Mouse (Mus musculus) CH12.LX (cell line): ENCODE measurements around the gene Ugdh. TPM values are rescaled to one million over a fixed set of nuclear protein-coding genes. Genes with fewer than 3 reads are reported as not detected.

Source experiments
- DNase-seq: peaks from one replicate; pipeline ENCODE4 v3.0.0-alpha.2; 2013; ENCODE audit errors: extremely low read depth
- H3K27ac ChIP-seq: 2 replicates; pipeline ENCODE4 v1.5.1; 2012; ENCODE audit warnings: low read depth, mild to moderate bottlenecking, control low read depth, moderate library complexity; ENCODE audit not compliant: insufficient read depth
- H3K27me3 ChIP-seq: replicated peaks from 2 replicates; pipeline ENCODE3; 2012; ENCODE audit warnings: inconsistent platforms
- H3K36me3 ChIP-seq, 2 experiments: replicated peaks in 1 of 2; 2 replicates each; pipeline versions ENCODE3 to v1.6.1; 2012; ENCODE audit warnings: inconsistent platforms in 1 of 2, low read length in 1 of 2, mild to moderate bottlenecking in 1 of 2, mixed read lengths in 1 of 2, moderate library complexity in 1 of 2; ENCODE audit not compliant: control insufficient read depth in 1 of 2, insufficient read depth in 1 of 2
- H3K4me1 ChIP-seq, 2 experiments: 2 replicates each; pipeline ENCODE4 v1.6.1; 2012; ENCODE audit warnings: inconsistent platforms in 1 of 2, moderate library complexity in 1 of 2; ENCODE audit not compliant: insufficient read depth in 2 of 2, control insufficient read depth in 1 of 2
- H3K4me2 ChIP-seq: 2 replicates; pipeline ENCODE4 v1.6.1; 2012; ENCODE audit warnings: low read depth, mild to moderate bottlenecking, control low read depth; ENCODE audit not compliant: poor library complexity, insufficient read depth, severe bottlenecking
- H3K4me3 ChIP-seq, 3 experiments: fragments of 150-350 bp in 1 of 3; sonication (generic) in 1 of 3; replicated peaks in 1 of 3; 2 replicates each; pipeline versions ENCODE3 to v1.5.1; 2011 to 2012; ENCODE audit warnings: low read depth in 2 of 3, low read length in 2 of 3, mild to moderate bottlenecking in 2 of 3, moderate library complexity in 2 of 3, control low read depth in 1 of 3, improper control_type of control experiment in 1 of 3, inconsistent platforms in 1 of 3, mixed read lengths in 1 of 3; ENCODE audit not compliant: poor library complexity in 1 of 3
- H3K79me2 ChIP-seq: replicated peaks from 2 replicates; pipeline ENCODE4 v1.6.1; 2012; ENCODE audit warnings: mild to moderate bottlenecking, moderate library complexity; ENCODE audit not compliant: control insufficient read depth, poor library complexity, insufficient read depth, severe bottlenecking; ENCODE audit errors: extremely low read depth
- H3K9ac ChIP-seq: 2 replicates; pipeline ENCODE4 v1.6.1; 2012; ENCODE audit warnings: low read depth, mild to moderate bottlenecking, control low read depth, moderate library complexity; ENCODE audit not compliant: insufficient read depth
- H3K9me3 ChIP-seq: replicated peaks from 2 replicates; pipeline ENCODE3; 2012; ENCODE audit warnings: low read length, inconsistent platforms, mixed read lengths
- BHLHE40 ChIP-seq: IDR thresholded peaks from 2 replicates; pipeline ENCODE4 v1.6.1; 2011; ENCODE audit warnings: mild to moderate bottlenecking, low read depth, low read length, improper control_type of control experiment
- CHD1 ChIP-seq: IDR thresholded peaks from 2 replicates; pipeline ENCODE4 v1.6.1; 2012; ENCODE audit warnings: low read depth, low read length, improper control_type of control experiment, inconsistent platforms
- HCFC1 ChIP-seq: IDR thresholded peaks from 2 replicates; pipeline ENCODE4 v1.6.1; 2012; ENCODE audit warnings: low read depth, mild to moderate bottlenecking, inconsistent platforms, low read length, improper control_type of control experiment
- JUN ChIP-seq: IDR thresholded peaks from 2 replicates; pipeline ENCODE4 v1.6.1; 2011; ENCODE audit warnings: low read depth, mild to moderate bottlenecking, low read length, improper control_type of control experiment, moderate library complexity; ENCODE audit not compliant: insufficient read depth
- MAFK ChIP-seq: IDR thresholded peaks from 2 replicates; pipeline ENCODE4 v1.6.1; 2011; ENCODE audit warnings: low read length, improper control_type of control experiment; ENCODE audit not compliant: insufficient replicate concordance
- MAZ ChIP-seq: IDR thresholded peaks from 2 replicates; pipeline ENCODE4 v1.6.1; 2012; ENCODE audit warnings: low read depth, mild to moderate bottlenecking, inconsistent platforms, low read length, improper control_type of control experiment, moderate library complexity
- MEF2A ChIP-seq: IDR thresholded peaks from 2 replicates; pipeline ENCODE4 v1.6.1; 2014; ENCODE audit warnings: low read depth, mild to moderate bottlenecking, inconsistent platforms, low read length, improper control_type of control experiment, borderline replicate concordance
- MXI1 ChIP-seq: IDR thresholded peaks from 2 replicates; pipeline ENCODE4 v1.6.1; 2011; ENCODE audit warnings: mild to moderate bottlenecking, low read depth, low read length, improper control_type of control experiment
- MYC ChIP-seq: IDR thresholded peaks from 2 replicates; pipeline ENCODE4 v1.6.1; 2011; ENCODE audit warnings: low read depth, mild to moderate bottlenecking, improper control_type of control experiment, low read length
- UBTF ChIP-seq: IDR thresholded peaks from 2 replicates; pipeline ENCODE4 v1.6.1; 2012; ENCODE audit warnings: low read depth, mild to moderate bottlenecking, inconsistent platforms, low read length, improper control_type of control experiment, moderate library complexity
- USF2 ChIP-seq: conservative IDR thresholded peaks from 2 replicates; pipeline ENCODE4 v1.6.1; 2011; ENCODE audit warnings: low read depth, low read length, improper control_type of control experiment
- ZNF384 ChIP-seq: IDR thresholded peaks from 2 replicates; pipeline ENCODE4 v1.6.1; 2012; ENCODE audit warnings: low read depth, low read length, improper control_type of control experiment, inconsistent platforms
- dilution Hi-C: fragments of 300-500 bp; cut with MboI; formaldehyde crosslinking; loops from 2 replicates; pipeline ENCODE4 v1.14.3; 2020; ENCODE audit warnings: low sequenced_read_pairs; ENCODE audit not compliant: extremely low pct_unique_long_range_greater_than_20kb, extremely low pct_ligation_motif_present
- in situ Hi-C: fragments of 300-500 bp; cut with MboI; formaldehyde crosslinking; loops from 3 replicates; pipeline ENCODE4 v1.14.3; 2019; ENCODE audit warnings: low sequenced_read_pairs, low pct_ligation_motif_present, low pct_unique_long_range_greater_than_20kb, mixed read lengths
- polyA plus RNA-seq: library from polyadenylated mRNA; unstranded; fragments of >175 nt; gene quantifications from 2 replicates; pipeline ENCODE4 v1.2.1, GENCODE M21; 2012; ENCODE audit warnings: low read depth; ENCODE audit not compliant: insufficient read length
- total RNA-seq, 2 experiments: library from RNA; depleted of rRNA; stranded (reverse); fragments of 300-350 nt in 1 of 2; fragments of >200 nt in 1 of 2; gene quantifications; 2 replicates each; pipeline ENCODE4 v1.2.3; 2012 to 2014

Gene Ugdh
- total and polyA plus RNA-seq, 3 experiments: 8.9 to 45.7 (median 38.0) TPM

GRCm38 (mm10) chr5:65434471-65435362 lies 1.0 kb downstream of the Ugdh start:
- DNase-seq: peak; percentile 33
- Histone ChIP-seq H3K4me3 (peak overlapping the region; percentile 74 to 95 (median 83)), H3K4me2 (peak overlapping the region; percentile 41), H3K27ac (no peak overlapping the region), H3K9ac (peak overlapping the region; percentile 77), H3K27me3 (no peaks in the 10 kb centered on the region), H3K4me1 (peaks cover 2 to 48% of the 10 kb centered on the region in 2 experiments; a peak in 3 of 4 replicates), H3K9me3 (no peaks in the 10 kb centered on the region), H3K79me2 (no peaks in the 10 kb centered on the region; the same call in 1 of the 2 replicates), H3K36me3 (peaks cover 0 to 4% of the 10 kb centered on the region in 2 experiments)
- TF ChIP-seq ZNF384 (peak; percentile 68; the same call in 1 of the 2 replicates), MEF2A (no peak), MXI1 (0 out of 2 replicates have a peak, but pooled peaks have one; percentile 5), UBTF (no peak)
- in situ Hi-C loops (no loop called here), dilution Hi-C loops (no loop called here)

GRCm38 (mm10) chr5:65429441-65429840 lies 6.3 kb downstream of the Ugdh start:
- H3K4me1 ChIP-seq: peaks cover 2 to 48% of the 10 kb centered on the region in 2 experiments; a peak in 3 of 4 replicates
- no peak overlapping the region for H3K27ac ChIP-seq
- dilution Hi-C loops: no loop called here
- H3K79me2 ChIP-seq: no peaks in the 10 kb centered on the region; the same call in 1 of the 2 replicates
- peaks cover 0 to 28% of the 10 kb centered on the region in 2 experiments for H3K36me3 ChIP-seq
- TF ChIP-seq MAZ: no peak
- TF ChIP-seq MYC: no peak
- no peak for TF ChIP-seq USF2
- TF ChIP-seq MAFK: no peak
- TF ChIP-seq JUN: no peak
- no peak for TF ChIP-seq HCFC1
- TF ChIP-seq BHLHE40: no peak
- TF ChIP-seq MEF2A: no peak
- no peak for TF ChIP-seq CHD1
- no peaks in the 10 kb centered on the region for H3K9me3 ChIP-seq
- H3K4me3 ChIP-seq: no peak overlapping the region
- in situ Hi-C loops: no loop called here
- H3K9ac ChIP-seq: no peak overlapping the region
- no peak overlapping the region for H3K4me2 ChIP-seq
- no peak for DNase-seq
- no peaks in the 10 kb centered on the region for H3K27me3 ChIP-seq
